Mouse (Mus musculus) thymus, adult 2 months (tissue): ENCODE results near the gene Gpnmb.

Experiments used
- CTCF ChIP-seq: fragments of 200-500 bp; IDR thresholded peaks from 2 replicates; pipeline ENCODE4 v1.5.1; 2012; ENCODE audit warnings: mild to moderate bottlenecking, control low read depth, low read length, moderate library complexity, borderline replicate concordance; ENCODE audit not compliant: control insufficient read depth, poor library complexity, insufficient read depth; ENCODE audit errors: extremely low read depth
- POLR2A ChIP-seq: fragments of 200-500 bp; IDR thresholded peaks from 2 replicates; pipeline ENCODE4 v1.6.1; 2012; ENCODE audit warnings: mild to moderate bottlenecking, low read length, control low read depth, moderate library complexity; ENCODE audit not compliant: control insufficient read depth, poor library complexity, insufficient read depth; ENCODE audit errors: extremely low read depth

DNA sequence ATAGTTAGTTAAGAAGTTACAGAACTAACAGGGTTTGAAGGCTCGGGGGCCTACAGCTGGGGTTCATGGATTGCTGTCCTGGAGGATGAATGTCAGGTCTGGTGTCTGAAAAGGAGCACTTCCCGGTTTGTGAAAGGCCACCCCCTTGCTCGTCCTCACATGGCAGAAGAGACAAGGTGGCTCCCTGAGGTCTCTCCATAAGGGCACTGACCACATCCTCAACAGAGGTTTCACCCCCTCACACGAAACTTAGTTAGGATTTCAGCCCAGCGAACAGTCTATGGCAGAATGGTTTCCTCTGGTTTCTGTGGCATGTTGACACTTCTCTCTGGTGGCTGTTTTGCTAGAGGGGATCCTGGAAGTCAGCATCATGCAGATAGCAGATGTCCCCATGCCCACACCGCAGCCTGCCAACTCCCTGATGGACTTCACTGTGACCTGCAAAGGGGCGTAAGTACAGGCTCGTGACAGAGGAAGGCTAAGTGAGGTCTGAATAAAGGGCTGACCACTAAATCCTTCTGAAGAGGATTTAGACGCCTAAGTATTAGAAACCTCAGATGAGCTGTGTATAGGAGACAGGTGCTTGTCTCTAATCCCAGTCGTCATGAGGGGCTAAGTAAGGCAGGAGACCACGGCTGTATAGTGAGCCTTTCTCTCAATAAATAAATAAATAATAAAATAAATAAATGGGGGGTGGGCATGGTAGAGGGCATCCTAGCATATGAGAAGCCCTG, 14.5 kb downstream of the Gpnmb start:
- TF ChIP-seq CTCF: no peak
- no peak for TF ChIP-seq POLR2A
